Mouse (Mus musculus) hindbrain, embryonic 12.5 days (tissue): ENCODE data around the gene Hadh. TPM values are rescaled to one million over a fixed set of nuclear protein-coding genes. Genes with fewer than 3 reads are reported as not detected.

Experiments used
- ATAC-seq: fragments of 200-750 bp; cut with Nextera tagmentation; 2 replicates; pipeline ENCODE4 v1.8.0; 2017; ENCODE audit warnings: moderate TSS enrichment; ENCODE audit not compliant: low FRiP score
- H3K27ac ChIP-seq: fragments of 300-500 bp; sonication (generic); 2 replicates; pipeline ENCODE4 v1.5.1; 2016; ENCODE audit warnings: mild to moderate bottlenecking
- H3K27me3 ChIP-seq: fragments of 300-500 bp; sonication (generic); 2 replicates; pipeline ENCODE4 v1.6.1; 2016; ENCODE audit warnings: mild to moderate bottlenecking
- H3K36me3 ChIP-seq: fragments of 300-500 bp; sonication (generic); 2 replicates; pipeline ENCODE4 v1.6.1; 2016; ENCODE audit warnings: mild to moderate bottlenecking
- H3K4me1 ChIP-seq: fragments of 300-500 bp; sonication (generic); 2 replicates; pipeline ENCODE4 v1.6.1; 2016
- H3K4me2 ChIP-seq: fragments of 300-500 bp; sonication (generic); replicated peaks from 2 replicates; pipeline ENCODE4 v1.6.1; 2016; ENCODE audit warnings: mild to moderate bottlenecking
- H3K4me3 ChIP-seq: fragments of 300-500 bp; sonication (generic); 2 replicates; pipeline ENCODE4 v1.5.1; 2016; ENCODE audit warnings: mild to moderate bottlenecking
- H3K9ac ChIP-seq: fragments of 300-500 bp; sonication (generic); 2 replicates; pipeline ENCODE4 v1.6.1; 2016; ENCODE audit warnings: mild to moderate bottlenecking, moderate library complexity
- H3K9me3 ChIP-seq: fragments of 300-500 bp; sonication (generic); replicated peaks from 2 replicates; pipeline ENCODE4 v1.6.1; 2016; ENCODE audit warnings: mild to moderate bottlenecking
- WGBS: fragments of 180-500 bp; shearing (Covaris S2); methylation state at CpG from one replicate; pipeline ENCODE4 v1.1.7; 2016; 5-methylcytosine and 5-hydroxymethylcytosine counted together
- polyA plus RNA-seq: library from polyadenylated mRNA; unstranded; fragments of >200 nt; fragmentation: Nextera tagmentation; extraction: Ambion mirVana; gene quantifications from 2 replicates; pipeline ENCODE4 v1.2.1, GENCODE M21; 2016

Hadh gene
- polyA plus RNA-seq, 1 experiment from 2014 or later, result 56.9 TPM

GRCm38 (mm10) chr3:131266366-131267050, 5.4 kb downstream of the Hadh start:
- H3K4me3 ChIP-seq, result no peak overlapping the region
- peaks cover 19% of the 10 kb centered on the region for H3K4me1 ChIP-seq
- H3K9ac ChIP-seq, result no peak overlapping the region
- no peak overlapping the region for H3K4me2 ChIP-seq
- ATAC-seq, result no peak
- no peaks in the 10 kb centered on the region for H3K36me3 ChIP-seq
- no peaks in the 10 kb centered on the region for H3K9me3 ChIP-seq
- peaks cover 3% of the 10 kb centered on the region; the same call in 1 of the 2 replicates for H3K27me3 ChIP-seq
- WGBS, result 84% methylated on average over 3 of the region's 3 CpGs
- no peak overlapping the region for H3K27ac ChIP-seq

GRCm38 (mm10) chr3:131265516-131265915, 6.4 kb downstream of the Hadh start:
- Histone ChIP-seq H3K9ac (no peak overlapping the region), H3K27ac (no peak overlapping the region), H3K9me3 (0 out of 2 replicates have a peak, but pooled peaks cover 6% of the 10 kb centered on the region), H3K4me3 (no peak overlapping the region), H3K4me1 (peaks cover 11% of the 10 kb centered on the region), H3K4me2 (no peak overlapping the region), H3K36me3 (no peaks in the 10 kb centered on the region), H3K27me3 (no peaks in the 10 kb centered on the region)
- WGBS, result 90% methylated on average over 8 of the region's 8 CpGs
- no peak for ATAC-seq

- Histone ChIP-seq H3K27me3 (no peaks in the 10 kb centered on the region), H3K9ac (no peak overlapping the region), H3K36me3 (no peaks in the 10 kb centered on the region), H3K4me2 (no peak overlapping the region), H3K4me1 (0 out of 2 replicates have a peak, but pooled peaks cover 3% of the 10 kb centered on the region), H3K27ac (no peak overlapping the region), H3K9me3 (0 out of 2 replicates have a peak, but pooled peaks cover 6% of the 10 kb centered on the region), H3K4me3 (no peak overlapping the region)
- ATAC-seq, result no peak
- 46% methylated on average over 15 of the region's 15 CpGs for WGBS
Measured at GRCm38 (mm10) chr3:131263766-131264486, 8.0 kb downstream of the Hadh start.

GRCm38 (mm10) chr3:131260418-131260817, 11.5 kb downstream of the Hadh start:
- 0 out of 2 replicates have a peak, but pooled peaks cover 3% of the 10 kb centered on the region for H3K4me1 ChIP-seq

GRCm38 (mm10) chr3:131259392-131259965, 12.4 kb downstream of the Hadh start:
- Histone ChIP-seq H3K9me3 (0 out of 2 replicates have a peak, but pooled peaks cover 6% of the 10 kb centered on the region), H3K4me2 (no peak overlapping the region), H3K27me3 (no peaks in the 10 kb centered on the region), H3K36me3 (no peaks in the 10 kb centered on the region), H3K4me1 (0 out of 2 replicates have a peak, but pooled peaks cover 3% of the 10 kb centered on the region), H3K4me3 (no peak overlapping the region), H3K9ac (no peak overlapping the region), H3K27ac (no peak overlapping the region)
- 94% methylated on average over 9 of the region's 9 CpGs for WGBS
- ATAC-seq, result no peak

More at GRCm38 (mm10) chr3:131260418-131260817, 11.5 kb downstream of the Hadh start:
- 0 out of 2 replicates have a peak, but pooled peaks cover 6% of the 10 kb centered on the region for H3K9me3 ChIP-seq
- no peak overlapping the region for H3K4me2 ChIP-seq
- no peak for ATAC-seq
- no peak overlapping the region for H3K27ac ChIP-seq
- no peaks in the 10 kb centered on the region for H3K27me3 ChIP-seq
- H3K36me3 ChIP-seq, result no peaks in the 10 kb centered on the region
- no peak overlapping the region for H3K4me3 ChIP-seq
- no peak overlapping the region for H3K9ac ChIP-seq
- WGBS, result 96% methylated on average over 6 of the region's 6 CpGs

GRCm38 (mm10) chr3:131258921-131259320, 13.0 kb downstream of the Hadh start:
- Histone ChIP-seq H3K9me3 (0 out of 2 replicates have a peak, but pooled peaks cover 6% of the 10 kb centered on the region), H3K36me3 (no peaks in the 10 kb centered on the region), H3K4me3 (no peak overlapping the region), H3K27me3 (no peaks in the 10 kb centered on the region), H3K4me2 (no peak overlapping the region), H3K4me1 (0 out of 2 replicates have a peak, but pooled peaks cover 2% of the 10 kb centered on the region), H3K27ac (no peak overlapping the region), H3K9ac (no peak overlapping the region)
- 94% methylated on average over 3 of the region's 3 CpGs for WGBS
- no peak for ATAC-seq

GRCm38 (mm10) chr3:131255399-131255981, 16.4 kb downstream of the Hadh start:
- WGBS, result 94% methylated on average over 3 of the region's 3 CpGs
- no peak for ATAC-seq

GRCm38 (mm10) chr3:131254991-131255390, 16.9 kb downstream of the Hadh start:
- H3K4me3 ChIP-seq, result no peak overlapping the region
- ATAC-seq, result no peak
- no peaks in the 10 kb centered on the region for H3K27me3 ChIP-seq
- no peak overlapping the region for H3K4me2 ChIP-seq
- H3K36me3 ChIP-seq, result no peaks in the 10 kb centered on the region
- H3K9ac ChIP-seq, result no peak overlapping the region
- no peak overlapping the region for H3K27ac ChIP-seq
- 91% methylated on average over 4 of the region's 4 CpGs for WGBS
- H3K4me1 ChIP-seq, result no peaks in the 10 kb centered on the region; the same call in 1 of the 2 replicates
- no peaks in the 10 kb centered on the region for H3K9me3 ChIP-seq

More at GRCm38 (mm10) chr3:131255399-131255981, 16.4 kb downstream of the Hadh start:
- no peak overlapping the region for H3K9ac ChIP-seq
- H3K4me3 ChIP-seq, result no peak overlapping the region
- H3K4me1 ChIP-seq, result no peaks in the 10 kb centered on the region; the same call in 1 of the 2 replicates
- no peaks in the 10 kb centered on the region for H3K27me3 ChIP-seq
- H3K36me3 ChIP-seq, result no peaks in the 10 kb centered on the region
- H3K9me3 ChIP-seq, result no peaks in the 10 kb centered on the region
- no peak overlapping the region for H3K27ac ChIP-seq
- H3K4me2 ChIP-seq, result no peak overlapping the region

GRCm38 (mm10) chr3:131251601-131252000, 20.3 kb downstream of the Hadh start:
- Histone ChIP-seq H3K4me1 (no peaks in the 10 kb centered on the region; the same call in 1 of the 2 replicates), H3K4me3 (no peak overlapping the region), H3K4me2 (no peak overlapping the region), H3K9ac (no peak overlapping the region), H3K9me3 (no peaks in the 10 kb centered on the region), H3K27me3 (no peaks in the 10 kb centered on the region), H3K27ac (no peak overlapping the region), H3K36me3 (peaks cover 4% of the 10 kb centered on the region; the same call in 1 of the 2 replicates)
- 90% methylated on average over 7 of the region's 7 CpGs for WGBS
- ATAC-seq, result no peak

- peaks cover 4% of the 10 kb centered on the region; the same call in 1 of the 2 replicates for H3K36me3 ChIP-seq
- H3K27ac ChIP-seq, result no peak overlapping the region
- ATAC-seq, result no peak
- no peaks in the 10 kb centered on the region; the same call in 1 of the 2 replicates for H3K4me1 ChIP-seq
- no peaks in the 10 kb centered on the region for H3K9me3 ChIP-seq
- WGBS, result 90% methylated on average over 13 of the region's 13 CpGs
- no peak overlapping the region for H3K4me3 ChIP-seq
- no peak overlapping the region for H3K4me2 ChIP-seq
- no peak overlapping the region for H3K9ac ChIP-seq
- no peaks in the 10 kb centered on the region for H3K27me3 ChIP-seq
Measured at GRCm38 (mm10) chr3:131250978-131251377, 20.9 kb downstream of the Hadh start.

- Histone ChIP-seq H3K4me1 (no peaks in the 10 kb centered on the region; the same call in 1 of the 2 replicates), H3K36me3 (peaks cover 4% of the 10 kb centered on the region; the same call in 1 of the 2 replicates), H3K4me3 (no peak overlapping the region), H3K27ac (no peak overlapping the region), H3K9me3 (no peaks in the 10 kb centered on the region), H3K4me2 (no peak overlapping the region), H3K9ac (no peak overlapping the region), H3K27me3 (no peaks in the 10 kb centered on the region)
- 89% methylated on average over 2 of the region's 2 CpGs for WGBS
- no peak for ATAC-seq
Measured at GRCm38 (mm10) chr3:131250283-131250682, 21.6 kb downstream of the Hadh start.

- Histone ChIP-seq H3K9ac (no peak overlapping the region), H3K27ac (no peak overlapping the region), H3K36me3 (peaks cover 8% of the 10 kb centered on the region; the same call in 1 of the 2 replicates), H3K9me3 (no peaks in the 10 kb centered on the region), H3K27me3 (no peaks in the 10 kb centered on the region), H3K4me2 (no peak overlapping the region), H3K4me1 (no peaks in the 10 kb centered on the region; the same call in 1 of the 2 replicates), H3K4me3 (no peak overlapping the region)
- WGBS, result 86% methylated on average over 10 of the region's 10 CpGs
- ATAC-seq, result no peak
Measured at GRCm38 (mm10) chr3:131248444-131248843, 23.5 kb downstream of the Hadh start.
